Mouse (Mus musculus): ENCODE results near the gene Hs6st2. TPM values are rescaled to one million over a fixed set of nuclear protein-coding genes. Genes with fewer than 3 reads are reported as not detected.
A peak's percentile ranks its signal among the peaks of the same experiment; 100 is the strongest.

Hs6st2 gene
- polyA plus RNA-seq, 1 experiment from 2014 or later: 131 TPM

GRCm38 (mm10) chrX:51585444-51585843 is 96.2 kb downstream of the Hs6st2 start:
- CTCF ChIA-PET: no interaction called here
- H3K27me3 ChIP-seq: peaks cover 28% of the 10 kb centered on the region
- in situ Hi-C loops (cut with MboI; ENCODE audit: low pct_unique_long_range_greater_than_20kb): no loop called here
- DNase-seq (ENCODE audit: low read depth, low spot score) (no peak), ATAC-seq (no peak)
- POLR2A ChIA-PET: no interaction called here
- TF ChIP-seq CTCF (IDR thresholded peaks at IDR 0.05): no peak

- POLR2A ChIA-PET: no interaction called here
- in situ Hi-C loops (cut with MboI; ENCODE audit: low pct_unique_long_range_greater_than_20kb): no loop called here
- CTCF ChIA-PET: no interaction called here
- peaks cover 15% of the 10 kb centered on the region for H3K27me3 ChIP-seq
- no peak for TF ChIP-seq CTCF (IDR thresholded peaks at IDR 0.05)
- DNase-seq (ENCODE audit: low read depth, low spot score) (peak; percentile 6), ATAC-seq (peak; percentile 57)
These were observed 100.0 kb downstream of the Hs6st2 start for GRCm38 (mm10) chrX:51581704-51582103.

GRCm38 (mm10) chrX:51561880-51562279 is 119.8 kb downstream of the Hs6st2 start:
- peak; percentile 41 for DNase-seq (ENCODE audit: low read depth, low spot score)
- peak; percentile 87 for ATAC-seq

GRCm38 (mm10) chrX:51539626-51540025 is 142.0 kb downstream of the Hs6st2 start:
- in situ Hi-C loops (cut with MboI; ENCODE audit: low pct_unique_long_range_greater_than_20kb): no loop called here

More at GRCm38 (mm10) chrX:51561880-51562279, 119.8 kb downstream of the Hs6st2 start:
- ChIA-PET CTCF (no interaction called here), POLR2A (interaction anchor here (0.9 to 1.1 kb wide), 2 partner anchors 52 to 72 kb away, joined by 3 read pairs; no protein-coding TSS in a partner anchor)
- TF ChIP-seq CTCF (IDR thresholded peaks at IDR 0.05): no peak
- H3K27me3 ChIP-seq: peaks cover 19% of the 10 kb centered on the region
- in situ Hi-C loops (cut with MboI; ENCODE audit: low pct_unique_long_range_greater_than_20kb): no loop called here

GRCm38 (mm10) chrX:51537082-51537481 is 144.6 kb downstream of the Hs6st2 start:
- ChIA-PET POLR2A (no interaction called here), CTCF (interaction anchor here (0.7 kb wide), 1 partner anchor 20 kb away, joined by 3 read pairs; no protein-coding TSS in a partner anchor)
- H3K27me3 ChIP-seq: peaks cover 23% of the 10 kb centered on the region
- TF ChIP-seq CTCF (IDR thresholded peaks at IDR 0.05): no peak
- ATAC-seq (no peak), DNase-seq (ENCODE audit: low read depth, low spot score) (no peak)
- in situ Hi-C loops (cut with MboI; ENCODE audit: low pct_unique_long_range_greater_than_20kb): no loop called here

More at GRCm38 (mm10) chrX:51539626-51540025, 142.0 kb downstream of the Hs6st2 start:
- peaks cover 30% of the 10 kb centered on the region for H3K27me3 ChIP-seq
- no peak for ATAC-seq
- ChIA-PET CTCF (interaction anchor here (0.8 to 0.9 kb wide), 2 partner anchors 16 to 21 kb away, joined by 3 to 4 read pairs; no protein-coding TSS in a partner anchor), POLR2A (no interaction called here)
- no peak for DNase-seq (ENCODE audit: low read depth, low spot score)
- no peak for TF ChIP-seq CTCF (IDR thresholded peaks at IDR 0.05)

- in situ Hi-C loops (cut with MboI; ENCODE audit: low pct_unique_long_range_greater_than_20kb): no loop called here
- no peak for DNase-seq (ENCODE audit: low read depth, low spot score)
These were observed 146.4 kb downstream of the Hs6st2 start for GRCm38 (mm10) chrX:51535226-51535625.

DNA sequence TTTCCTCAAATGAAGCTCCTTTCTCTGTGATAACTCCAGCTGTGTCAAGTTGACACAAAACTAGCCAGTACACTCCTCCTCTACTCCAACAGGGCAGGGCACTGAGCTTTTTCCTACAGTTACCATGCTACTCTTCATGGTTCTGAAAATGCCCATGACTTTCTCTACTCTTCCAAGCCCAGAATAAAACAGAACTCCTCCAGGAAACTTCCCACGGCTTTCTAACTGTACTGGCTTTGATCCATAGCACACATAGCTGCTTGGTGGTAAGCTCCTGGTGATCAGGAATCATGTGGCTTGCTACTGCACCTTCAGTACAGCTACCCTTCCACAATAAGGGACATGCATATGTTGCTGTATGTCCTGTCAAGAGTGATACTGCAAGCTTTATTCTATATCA is 150.5 kb downstream of the Hs6st2 start:
- no peak for ATAC-seq
- peaks cover 17% of the 10 kb centered on the region for H3K27me3 ChIP-seq
- no peak for DNase-seq (ENCODE audit: low read depth, low spot score)
- ChIA-PET POLR2A (no interaction called here), CTCF (no interaction called here)
- TF ChIP-seq CTCF (IDR thresholded peaks at IDR 0.05): no peak
- in situ Hi-C loops (cut with MboI; ENCODE audit: low pct_unique_long_range_greater_than_20kb): no loop called here

More at GRCm38 (mm10) chrX:51535226-51535625, 146.4 kb downstream of the Hs6st2 start:
- no peak for TF ChIP-seq CTCF (IDR thresholded peaks at IDR 0.05)
- H3K27me3 ChIP-seq: peaks cover 16% of the 10 kb centered on the region
- no peak for ATAC-seq
- CTCF ChIA-PET: interaction anchor here (1.2 kb wide), 1 partner anchor 42 kb away, joined by 3 read pairs; no protein-coding TSS in a partner anchor
- POLR2A ChIA-PET: no interaction called here

DNA sequence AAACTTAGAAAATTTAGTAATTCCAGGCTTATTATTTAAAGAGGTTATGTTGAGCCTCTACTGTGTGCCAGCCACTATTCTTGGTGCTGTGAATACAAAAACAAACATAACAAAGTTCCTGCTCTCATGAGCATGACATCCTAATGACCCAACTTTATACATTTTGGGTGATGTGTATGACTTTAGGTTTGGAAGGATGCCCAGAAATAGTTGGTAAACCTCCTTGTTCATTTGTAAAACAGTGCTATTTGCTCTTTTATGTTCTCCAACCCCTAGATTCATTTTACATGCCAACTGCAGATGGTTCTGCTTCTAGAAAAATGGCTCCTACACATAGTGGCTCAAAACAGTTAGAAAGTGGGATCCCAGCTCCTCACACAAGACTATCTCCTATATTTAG is 153.1 kb downstream of the Hs6st2 start:
- CTCF ChIA-PET: no interaction called here
- no peak for TF ChIP-seq CTCF (IDR thresholded peaks at IDR 0.05)

DNA sequence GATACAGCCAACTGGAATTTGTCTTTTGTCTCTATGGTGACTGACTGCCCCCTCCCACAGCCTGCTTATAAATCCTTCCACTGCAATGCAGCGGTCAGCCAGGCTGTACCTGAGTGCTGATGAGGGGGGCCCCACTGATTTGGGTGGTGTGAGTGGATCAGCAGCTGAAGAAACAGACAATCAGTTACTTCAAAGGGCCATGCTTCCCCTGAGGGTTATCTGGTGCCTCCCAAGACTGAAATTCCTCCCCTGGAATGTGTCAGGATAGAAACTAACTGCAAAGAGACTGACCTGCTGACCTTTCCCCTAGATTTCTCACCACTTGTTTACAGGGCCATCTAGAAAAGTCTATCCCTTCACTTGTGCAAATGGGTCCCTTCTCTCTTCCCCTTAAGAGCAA is 166.8 kb downstream of the Hs6st2 start:
- DNase-seq (ENCODE audit: low read depth, low spot score): no peak
- no peak for ATAC-seq
- peaks cover 40% of the 10 kb centered on the region for H3K27me3 ChIP-seq
- ChIA-PET POLR2A (no interaction called here), CTCF (no interaction called here)
- in situ Hi-C loops (cut with MboI; ENCODE audit: low pct_unique_long_range_greater_than_20kb): no loop called here
- no peak for TF ChIP-seq CTCF (IDR thresholded peaks at IDR 0.05)

More for the DNA sequence above, 153.1 kb downstream of the Hs6st2 start:
- DNase-seq (ENCODE audit: low read depth, low spot score) (no peak), ATAC-seq (no peak)
- POLR2A ChIA-PET: no interaction called here
- in situ Hi-C loops (cut with MboI; ENCODE audit: low pct_unique_long_range_greater_than_20kb): no loop called here
- peaks cover 37% of the 10 kb centered on the region for H3K27me3 ChIP-seq

DNA sequence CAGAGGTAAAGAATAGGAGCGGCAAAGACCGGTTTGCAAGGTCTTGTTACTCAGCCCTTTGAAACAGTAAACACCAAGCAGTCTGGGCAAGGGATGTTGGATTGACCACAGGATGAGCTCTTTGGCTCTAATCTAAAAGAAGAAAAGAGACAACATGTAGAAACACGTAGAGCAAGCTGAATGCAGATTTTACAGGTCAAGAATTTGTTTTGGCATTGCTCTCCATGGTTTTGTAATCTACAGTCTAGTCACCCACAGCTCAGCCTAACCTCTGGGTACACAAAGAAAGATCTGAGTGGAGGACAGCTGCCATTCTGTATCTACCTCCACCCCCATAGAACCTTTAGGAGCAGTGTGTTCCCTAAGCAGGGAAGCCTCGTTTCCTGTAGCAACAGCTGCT is 175.1 kb downstream of the Hs6st2 start:
- in situ Hi-C loops (cut with MboI; ENCODE audit: low pct_unique_long_range_greater_than_20kb): loop anchor here (10.0 kb wide), 1 partner anchor 198 kb away; no protein-coding TSS in a partner anchor
- no peak for TF ChIP-seq CTCF (IDR thresholded peaks at IDR 0.05)
- POLR2A ChIA-PET: no interaction called here
- H3K27me3 ChIP-seq: peaks cover 10% of the 10 kb centered on the region
- no peak for DNase-seq (ENCODE audit: low read depth, low spot score)
- ATAC-seq: no peak
- CTCF ChIA-PET: no interaction called here

DNA sequence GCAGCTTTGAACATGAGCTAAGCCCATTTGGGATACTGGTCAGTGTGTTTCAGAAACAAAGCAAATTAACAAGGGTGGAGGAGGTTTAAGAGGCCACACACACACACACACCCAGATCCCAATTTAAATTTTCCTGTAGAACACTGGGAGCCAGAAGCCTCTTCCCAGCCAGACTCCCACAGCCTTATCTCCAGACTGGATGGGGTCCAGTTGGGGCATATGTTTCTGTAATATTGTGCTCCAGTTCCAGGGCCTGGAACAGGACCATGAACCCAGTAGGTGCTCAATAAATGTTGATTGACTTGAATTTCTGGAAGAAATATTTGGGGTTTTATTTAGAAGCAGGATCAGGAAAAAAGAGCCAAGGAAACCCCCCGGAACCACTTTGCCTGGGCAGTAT is 176.0 kb downstream of the Hs6st2 start:
- TF ChIP-seq CTCF (IDR thresholded peaks at IDR 0.05): no peak

More for the DNA sequence above, 176.0 kb downstream of the Hs6st2 start:
- ChIA-PET CTCF (no interaction called here), POLR2A (no interaction called here)
- DNase-seq (ENCODE audit: low read depth, low spot score) (no peak), ATAC-seq (no peak)
- H3K27me3 ChIP-seq: peaks cover 14% of the 10 kb centered on the region
- in situ Hi-C loops (cut with MboI; ENCODE audit: low pct_unique_long_range_greater_than_20kb): loop anchor here (10.0 kb wide), 1 partner anchor 199 kb away; no protein-coding TSS in a partner anchor

Data from Patski (cell line).